Mouse (Mus musculus): Measurements from ENCODE around the gene Syt3.

The Syt3 gene

DNA sequence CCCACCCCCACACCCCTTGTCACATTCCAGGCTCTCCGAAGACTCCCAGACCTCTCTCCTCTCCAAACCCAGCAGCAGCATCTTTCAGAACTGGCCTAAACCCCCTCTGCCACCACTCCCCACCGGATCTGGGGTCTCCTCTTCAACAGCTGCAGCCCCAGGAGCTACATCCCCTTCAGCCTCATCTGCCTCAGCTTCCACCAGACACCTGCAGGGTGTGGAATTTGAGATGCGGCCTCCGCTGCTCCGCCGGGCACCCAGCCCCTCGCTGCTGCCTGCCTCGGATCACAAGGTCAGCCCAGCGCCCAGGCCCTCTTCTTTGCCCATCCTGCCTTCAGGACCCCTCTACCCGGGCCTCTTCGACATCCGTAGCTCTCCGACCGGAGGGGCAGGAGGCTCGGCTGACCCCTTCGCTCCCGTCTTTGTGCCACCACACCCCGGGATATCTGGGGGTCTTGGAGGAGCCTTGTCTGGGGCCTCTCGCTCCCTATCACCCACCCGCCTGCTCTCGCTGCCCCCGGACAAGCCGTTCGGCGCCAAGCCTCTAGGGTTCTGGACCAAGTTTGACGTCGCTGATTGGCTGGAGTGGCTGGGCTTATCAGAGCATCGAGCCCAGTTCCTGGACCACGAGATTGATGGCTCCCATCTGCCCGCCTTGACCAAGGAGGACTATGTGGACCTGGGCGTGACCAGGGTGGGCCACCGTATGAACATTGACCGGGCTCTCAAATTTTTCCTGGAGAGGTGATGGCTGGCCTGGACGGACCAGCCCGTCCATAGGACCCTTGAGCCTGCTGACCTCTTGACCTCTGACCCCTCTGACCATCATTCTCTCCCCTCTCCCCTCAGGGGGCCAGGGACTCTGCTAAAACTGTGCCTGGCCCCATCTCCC is 27.1 kb upstream of the Syt3 start:
- no peak for DNase-seq (ENCODE audit: low read depth, low spot score)

DNA sequence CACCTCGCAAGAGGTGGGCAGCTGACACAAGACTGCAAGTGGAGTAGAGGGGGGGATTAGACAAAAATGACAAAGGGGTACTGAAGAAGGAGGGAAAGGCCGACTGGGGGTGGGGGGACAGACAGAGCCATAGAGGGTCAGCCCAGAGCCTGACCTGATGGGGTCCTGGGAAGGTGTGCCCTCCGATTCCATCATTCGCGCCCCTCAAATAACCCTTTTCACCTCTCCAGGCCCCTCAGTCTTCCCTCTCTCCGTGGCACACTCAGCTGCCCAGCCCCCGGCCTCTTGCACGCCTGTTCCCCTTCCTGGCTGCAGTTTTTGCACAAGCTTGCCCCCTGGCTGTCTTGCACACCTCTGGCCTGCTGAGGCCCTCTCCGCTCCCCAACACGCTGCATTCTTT is 26.4 kb upstream of the Syt3 start:
- DNase-seq (ENCODE audit: low read depth, low spot score) = no peak

DNA sequence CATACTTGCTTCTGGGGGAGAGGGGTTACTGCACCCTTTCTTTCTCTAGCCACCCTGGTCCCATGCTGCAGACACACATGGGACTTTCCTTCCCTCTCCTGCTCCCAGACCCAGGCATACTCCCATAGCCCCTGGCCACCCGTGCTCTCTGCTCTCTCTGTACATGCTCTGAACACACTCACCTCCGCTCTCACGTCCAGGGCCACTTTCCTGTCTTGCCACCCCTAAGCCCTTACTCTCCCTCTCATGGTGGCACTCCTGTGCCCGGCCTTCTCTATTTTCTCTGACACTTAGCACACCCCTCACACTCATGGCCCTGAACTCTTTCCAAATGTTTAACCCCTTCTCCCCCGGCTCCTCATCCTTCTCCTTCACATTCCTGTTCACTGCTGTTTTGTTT is 25.9 kb upstream of the Syt3 start:
- DNase-seq (ENCODE audit: low read depth, low spot score) = no peak

DNA sequence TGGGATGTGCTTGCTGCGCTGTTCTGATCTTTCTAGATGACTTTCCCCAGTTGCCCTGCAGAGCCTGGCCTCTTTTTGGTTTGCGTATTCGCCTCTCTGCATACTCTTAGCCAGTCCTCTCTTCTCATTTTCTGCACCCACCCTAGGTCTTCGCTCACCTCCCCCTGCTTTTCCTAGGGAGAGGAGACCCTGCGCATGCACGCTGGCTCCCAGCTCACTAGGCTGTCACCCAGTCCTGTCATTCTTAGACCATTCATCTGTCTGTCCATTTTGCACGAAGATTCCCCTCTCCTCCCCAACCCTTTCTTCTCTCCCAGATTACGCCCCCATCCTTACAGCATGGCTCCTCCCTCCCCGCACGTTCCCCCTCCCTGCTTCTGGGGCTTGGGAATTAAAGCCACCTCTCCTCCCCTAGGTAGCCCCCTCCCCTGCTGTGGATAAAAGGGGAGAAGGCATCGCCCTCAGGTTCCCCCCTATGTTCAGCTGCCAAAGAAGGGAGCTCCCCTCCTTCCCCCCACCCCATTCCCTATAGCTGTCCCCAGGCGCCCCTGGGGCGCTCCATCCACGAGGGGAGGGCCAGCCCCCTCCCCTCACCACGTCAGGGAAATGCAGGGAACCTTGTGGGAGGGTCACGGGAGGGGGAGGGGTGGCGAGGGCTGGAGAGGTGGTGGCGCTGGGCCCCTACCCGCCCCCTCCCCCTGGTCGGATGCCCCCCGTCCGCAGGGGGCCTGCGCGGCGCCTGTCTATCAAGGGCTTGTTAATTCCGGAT is 24.8 kb upstream of the Syt3 start:
- DNase-seq (ENCODE audit: low read depth, low spot score) = peak; percentile 20

DNA sequence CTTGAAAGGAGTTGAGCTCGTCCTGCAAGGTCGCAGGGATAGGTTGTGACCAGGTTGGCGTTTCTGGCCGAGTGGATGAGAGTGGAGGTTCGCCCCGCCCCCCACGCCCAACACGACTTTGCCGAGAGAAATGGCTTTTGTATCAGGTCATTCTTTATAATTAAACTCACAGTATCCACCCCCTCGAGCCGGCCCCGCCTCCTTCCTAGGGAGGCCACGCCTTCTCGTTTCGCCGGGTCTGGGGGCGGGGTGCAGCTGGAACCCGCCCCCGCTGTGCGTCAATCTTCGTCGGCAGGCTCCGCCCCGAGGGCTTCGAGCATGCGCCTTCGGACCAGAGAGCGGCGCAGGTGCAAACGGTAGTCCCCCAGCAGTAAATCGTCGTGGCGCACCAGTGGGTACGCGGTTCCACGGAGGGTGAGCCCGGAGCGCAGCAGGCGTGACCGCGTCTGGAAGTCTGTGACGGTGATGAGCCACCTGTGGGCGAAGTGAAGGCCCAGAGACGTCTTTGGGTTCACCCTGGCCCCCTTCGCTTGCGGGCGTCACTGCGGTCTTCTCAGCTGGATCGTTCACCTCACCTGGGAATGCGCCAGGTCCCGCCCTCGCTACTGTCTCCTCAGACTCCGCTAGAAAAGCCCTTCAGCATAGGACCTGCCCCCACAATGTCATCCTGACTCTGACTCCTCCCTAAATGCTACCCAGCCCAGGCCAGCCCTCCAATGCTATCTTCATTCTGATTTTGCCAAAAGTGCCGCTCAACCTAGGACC is 23.8 kb upstream of the Syt3 start:
- peak; percentile 94 for DNase-seq (ENCODE audit: low read depth, low spot score)

DNA sequence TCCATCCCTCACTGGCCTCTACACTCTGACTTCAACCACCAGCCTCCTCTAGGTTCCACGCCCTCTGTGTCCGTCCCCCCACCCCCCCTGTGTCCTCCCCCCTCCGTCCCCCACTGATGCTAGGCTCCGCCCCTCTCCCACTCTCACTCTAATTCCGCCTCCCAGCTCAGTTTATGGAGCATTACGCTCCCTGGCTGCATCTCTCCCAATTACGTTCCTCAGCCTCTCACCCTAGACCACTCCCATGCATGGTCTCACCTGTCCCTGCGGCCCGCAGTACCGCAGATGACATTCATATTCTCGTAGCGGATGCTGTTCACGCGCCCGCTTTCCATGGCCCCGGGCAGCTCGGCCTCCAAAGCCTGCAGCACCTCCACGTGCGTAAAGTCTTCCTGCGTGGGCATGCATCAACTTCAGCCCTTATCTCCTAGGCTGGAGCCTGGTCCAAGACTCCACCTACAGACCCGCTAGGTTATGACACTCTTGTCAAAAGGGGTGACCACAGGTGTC is 23.1 kb upstream of the Syt3 start:
- DNase-seq (ENCODE audit: low read depth, low spot score) = peak; percentile 37

DNA sequence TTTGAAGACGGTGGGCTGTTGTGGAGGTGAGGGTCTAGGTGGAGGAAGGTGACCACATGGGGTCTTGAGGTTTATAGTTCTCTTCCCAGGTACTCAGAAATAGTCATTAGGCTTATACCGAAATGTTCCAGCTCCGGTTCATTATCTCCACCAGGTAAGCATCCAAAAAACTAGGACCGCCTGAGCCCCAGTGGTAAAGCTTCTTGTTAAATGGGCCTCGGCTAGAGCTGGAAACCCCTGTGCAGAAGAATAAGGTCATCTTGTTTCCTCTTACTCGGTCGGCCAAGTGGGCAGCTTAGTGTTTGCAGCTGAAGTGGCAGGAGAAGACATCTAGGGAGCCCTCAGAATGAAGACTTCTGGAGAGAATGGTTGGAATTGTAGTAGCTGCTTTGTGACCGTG is 11.2 kb upstream of the Syt3 start:
- DNase-seq (ENCODE audit: low read depth, low spot score) = no peak

DNA sequence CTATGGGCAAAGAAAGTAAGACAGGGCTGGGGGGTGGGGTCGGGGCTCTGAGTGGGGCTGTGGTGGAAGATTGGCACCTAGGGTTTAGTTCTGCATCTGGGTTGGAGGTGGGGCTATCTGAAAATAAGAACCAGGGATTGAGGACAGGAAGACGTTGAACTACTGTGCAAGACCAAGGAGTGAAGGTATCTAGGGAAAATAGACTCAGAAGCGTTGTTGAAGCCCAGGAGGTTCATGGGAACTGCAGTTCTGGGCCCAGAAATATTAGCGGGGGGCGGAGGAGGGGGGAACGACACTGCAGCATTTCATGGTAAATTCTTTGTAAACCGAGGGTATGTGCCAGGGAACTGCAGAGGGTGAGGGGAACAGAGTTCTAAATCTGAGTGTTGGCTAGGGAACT is 10.4 kb upstream of the Syt3 start:
- DNase-seq (ENCODE audit: low read depth, low spot score) = no peak

DNA sequence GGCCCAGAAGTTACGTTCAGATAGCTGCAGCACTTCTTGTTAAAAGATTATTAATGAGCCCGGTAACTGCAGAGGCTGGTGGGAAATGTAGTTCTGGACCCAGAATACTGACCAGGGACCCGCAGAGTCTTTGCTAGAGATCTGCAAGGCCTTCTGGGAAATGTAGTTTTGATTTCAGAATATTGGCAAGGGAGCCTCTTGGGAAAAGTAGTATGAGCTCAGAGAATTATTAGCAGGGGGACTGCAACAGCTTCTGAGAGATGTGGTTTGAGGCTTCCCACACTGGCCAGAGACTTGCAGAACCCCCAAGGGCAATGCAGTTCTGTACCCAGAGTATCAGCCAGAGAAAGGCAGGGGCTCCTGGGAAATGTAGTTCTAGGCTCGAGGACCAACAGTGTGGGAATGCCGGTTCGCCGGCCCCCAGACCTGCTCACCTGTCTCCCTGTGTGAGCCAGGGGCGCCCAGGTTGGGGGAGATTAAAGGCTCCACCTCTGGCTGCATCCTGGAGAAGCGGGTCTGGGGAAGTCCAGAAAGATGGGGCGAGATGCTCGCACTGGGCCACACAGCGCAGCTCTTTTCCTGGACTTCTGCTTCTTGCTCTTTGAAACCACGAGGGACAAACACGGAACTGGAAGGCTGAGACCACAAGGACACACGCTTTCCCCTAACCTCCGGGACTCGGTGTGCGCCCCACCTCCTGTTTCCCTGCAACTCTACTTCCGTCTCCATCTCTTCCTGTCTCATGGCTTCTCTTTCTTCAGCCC is 9.8 kb upstream of the Syt3 start:
- DNase-seq (ENCODE audit: low read depth, low spot score) = peak; percentile 87

DNA sequence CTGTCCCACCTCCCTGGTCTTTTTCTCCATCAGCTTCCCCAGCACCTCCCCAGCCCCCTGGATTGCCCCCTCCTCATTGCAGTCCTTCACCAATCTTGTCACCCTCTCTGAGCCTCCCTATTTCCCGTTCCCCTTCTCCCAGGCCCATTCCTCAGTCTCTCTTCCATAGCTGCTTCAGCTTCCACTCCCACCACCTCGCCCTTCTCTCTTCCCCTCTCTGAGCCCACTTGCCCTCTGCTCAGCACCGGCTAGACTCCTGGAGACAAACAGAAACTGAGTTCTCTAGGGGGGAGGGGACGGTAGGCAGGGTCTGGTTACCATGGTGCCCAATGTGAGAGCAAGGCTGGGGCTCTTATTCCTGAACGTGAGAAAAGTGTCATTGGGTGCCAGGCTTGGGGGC is 9.1 kb upstream of the Syt3 start:
- DNase-seq (ENCODE audit: low read depth, low spot score) = no peak

DNA sequence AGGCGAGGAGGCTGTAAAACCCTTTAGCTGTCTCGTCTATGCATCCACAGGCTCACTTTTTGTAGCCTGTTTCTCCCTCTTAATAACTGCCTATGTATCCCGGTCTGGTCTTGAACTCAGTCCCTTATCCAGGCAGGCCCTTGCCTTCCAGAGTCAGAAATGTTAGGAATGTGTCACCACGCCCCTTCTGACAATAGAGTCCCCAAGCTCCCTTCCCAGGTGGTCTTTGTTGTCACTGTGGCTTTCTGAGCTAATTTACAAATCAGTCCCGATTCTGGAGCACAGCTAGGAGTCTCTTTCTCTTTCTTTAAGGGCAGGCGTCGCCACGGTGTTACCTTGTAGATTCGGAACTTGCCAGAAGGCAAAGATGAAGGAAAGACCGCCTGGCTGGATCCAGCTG is 8.7 kb upstream of the Syt3 start:
- DNase-seq (ENCODE audit: low read depth, low spot score) = no peak

DNA sequence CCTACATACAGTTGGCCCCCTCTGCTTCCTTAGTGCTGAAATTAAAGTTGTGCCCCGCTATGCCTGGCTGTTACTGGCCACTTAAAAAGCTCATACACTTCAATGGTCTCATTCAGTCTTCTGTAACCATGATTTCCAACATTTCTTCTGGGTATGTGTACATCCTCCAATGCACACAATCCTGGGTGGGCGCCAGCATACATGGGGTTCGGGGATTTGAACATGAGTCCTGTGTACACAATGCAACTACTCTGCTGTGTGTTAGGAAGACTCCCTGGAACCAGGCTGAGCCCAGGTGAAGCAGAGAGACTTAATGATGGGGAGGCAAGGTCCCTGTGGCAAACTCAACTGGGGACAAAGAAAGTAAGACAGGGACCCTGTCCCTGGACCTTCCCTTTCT is 8.1 kb upstream of the Syt3 start:
- no peak for DNase-seq (ENCODE audit: low read depth, low spot score)

DNA sequence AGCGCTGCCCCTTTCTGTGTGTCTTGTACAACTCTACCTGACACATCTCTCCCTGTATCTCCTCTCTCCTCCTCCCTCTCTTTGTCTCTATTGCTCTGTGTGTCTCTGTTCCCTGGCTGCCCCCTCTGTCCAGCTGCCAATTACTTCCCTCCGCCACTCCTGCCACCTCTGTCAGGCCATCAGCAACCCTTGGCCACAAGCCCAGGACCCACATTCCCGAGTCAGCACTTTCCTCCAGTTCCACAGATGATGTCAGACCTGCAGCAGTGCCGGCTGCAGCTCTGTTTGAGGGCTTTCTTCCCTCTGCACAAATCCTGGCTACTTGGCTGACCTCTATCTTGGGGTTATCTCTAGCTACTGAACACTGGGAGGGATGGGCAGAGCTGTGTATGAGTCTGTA is 5.6 kb upstream of the Syt3 start:
- no peak for DNase-seq (ENCODE audit: low read depth, low spot score)

DNA sequence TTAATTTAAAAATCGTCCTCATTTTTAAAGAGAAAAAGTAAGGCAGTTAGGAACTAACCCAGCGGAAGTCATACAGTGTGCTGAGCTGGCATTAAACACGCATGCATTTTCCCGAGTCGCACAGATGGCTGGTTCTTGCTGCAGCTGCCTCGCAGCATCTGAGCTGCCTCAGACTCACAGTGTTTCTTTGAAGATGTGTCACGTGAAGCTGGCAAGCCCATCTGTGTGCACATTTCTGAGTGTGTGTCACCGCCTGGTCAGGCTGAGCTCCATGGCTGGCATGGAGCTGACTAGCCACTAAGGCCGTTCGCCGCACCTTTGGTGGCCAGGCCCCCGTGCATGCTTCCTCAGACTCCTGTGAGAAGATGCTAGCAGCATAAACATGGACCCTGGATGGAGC is 1.4 kb upstream of the Syt3 start:
- no peak for DNase-seq (ENCODE audit: low read depth, low spot score)

DNA sequence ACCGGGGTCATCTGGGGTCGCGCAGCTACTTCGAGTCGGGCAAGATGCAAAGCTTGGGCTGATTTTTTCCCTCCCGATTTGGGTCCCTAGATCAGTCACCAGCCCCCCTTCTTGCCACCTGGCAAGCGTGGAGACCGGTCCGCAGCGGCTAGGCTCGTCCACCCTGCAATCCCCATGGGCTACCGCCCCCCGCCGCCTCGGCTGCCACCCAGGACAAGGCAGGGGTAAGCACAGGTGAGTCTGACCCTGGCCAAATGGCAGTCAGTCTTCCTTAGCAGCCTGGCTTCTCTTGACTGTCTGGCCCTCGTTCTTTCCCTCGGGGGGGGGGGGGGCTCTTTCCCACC is 786 bp downstream of the Syt3 start:
- no peak for DNase-seq (ENCODE audit: low read depth, low spot score)

DNA sequence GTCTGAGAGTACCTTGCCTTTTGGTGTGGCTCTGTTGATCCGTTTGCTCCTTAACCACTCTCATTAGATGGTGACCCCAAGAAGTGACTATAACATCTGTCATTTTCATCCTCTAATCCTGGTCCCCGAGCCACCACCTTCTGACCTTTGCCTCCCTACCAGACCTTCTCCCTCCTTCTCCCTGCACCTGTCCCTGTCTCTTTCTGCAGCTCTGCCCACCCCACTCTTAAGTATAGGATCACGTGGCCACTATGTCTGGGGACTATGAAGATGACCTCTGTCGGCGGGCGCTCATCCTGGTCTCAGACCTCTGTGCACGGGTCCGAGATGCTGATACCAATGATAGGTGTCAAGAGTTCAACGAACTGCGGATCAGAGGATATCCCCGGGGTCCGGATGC is 1.8 kb downstream of the Syt3 start, which contains the start of gene 1700008O03Rik:
Gene 1700008O03Rik, minus strand, starts transcription at position 101 of the 400 bp plus-strand sequence.
- DNase-seq (ENCODE audit: low read depth, low spot score) = no peak

DNA sequence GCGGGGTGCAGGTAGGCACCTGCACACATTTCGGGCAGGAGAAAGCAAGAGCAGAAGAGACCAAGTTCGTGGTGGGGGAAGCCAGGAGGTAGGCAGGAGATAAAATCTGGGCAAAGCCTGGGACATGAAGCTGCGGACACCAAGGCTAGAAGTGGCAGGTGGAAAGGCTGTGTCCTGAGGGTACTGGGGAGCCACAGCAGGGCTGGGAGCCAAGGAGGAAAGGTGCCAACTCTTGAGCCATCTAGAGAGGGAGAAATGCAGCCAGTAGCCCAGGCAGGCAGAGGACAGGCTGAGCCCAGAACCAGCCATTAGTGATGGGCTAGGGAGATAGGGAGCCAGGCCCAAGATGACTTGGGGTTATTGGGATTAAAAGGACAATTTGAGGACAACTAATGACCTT is 7.9 kb downstream of the Syt3 start:
- DNase-seq (ENCODE audit: low read depth, low spot score) = no peak

DNA sequence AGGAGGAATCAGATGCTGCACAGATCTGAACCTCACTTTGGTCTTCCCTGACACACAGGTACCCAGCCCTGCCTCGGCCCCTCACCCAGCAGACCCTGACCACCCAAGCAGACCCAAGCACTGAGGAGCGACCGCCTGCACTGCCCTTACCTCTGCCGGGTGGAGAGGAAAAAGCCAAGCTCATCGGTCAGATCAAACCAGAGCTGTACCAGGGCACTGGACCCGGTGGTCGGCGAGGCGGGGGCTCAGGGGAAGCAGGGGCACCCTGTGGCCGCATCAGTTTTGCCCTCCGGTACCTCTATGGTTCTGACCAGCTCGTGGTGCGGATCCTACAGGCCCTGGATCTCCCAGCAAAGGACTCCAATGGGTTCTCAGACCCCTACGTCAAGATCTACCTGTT is 8.4 kb downstream of the Syt3 start:
- no peak for DNase-seq (ENCODE audit: low read depth, low spot score)

DNA sequence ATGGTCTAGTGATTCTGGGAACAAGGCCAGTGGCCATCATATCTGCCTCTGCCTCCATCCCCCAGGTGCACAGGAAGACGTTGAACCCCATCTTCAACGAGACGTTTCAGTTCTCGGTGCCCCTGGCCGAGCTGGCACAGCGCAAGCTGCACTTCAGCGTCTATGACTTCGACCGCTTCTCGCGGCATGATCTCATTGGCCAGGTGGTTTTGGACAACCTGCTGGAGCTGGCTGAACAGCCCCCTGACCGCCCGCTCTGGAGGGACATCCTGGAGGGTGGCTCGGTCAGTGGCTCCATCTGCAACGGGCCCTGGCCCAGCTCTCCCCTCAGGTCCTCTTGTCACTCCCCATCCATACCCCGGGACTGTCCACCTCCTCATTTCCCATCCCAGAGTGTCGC is 9.4 kb downstream of the Syt3 start:
- no peak for DNase-seq (ENCODE audit: low read depth, low spot score)

DNA sequence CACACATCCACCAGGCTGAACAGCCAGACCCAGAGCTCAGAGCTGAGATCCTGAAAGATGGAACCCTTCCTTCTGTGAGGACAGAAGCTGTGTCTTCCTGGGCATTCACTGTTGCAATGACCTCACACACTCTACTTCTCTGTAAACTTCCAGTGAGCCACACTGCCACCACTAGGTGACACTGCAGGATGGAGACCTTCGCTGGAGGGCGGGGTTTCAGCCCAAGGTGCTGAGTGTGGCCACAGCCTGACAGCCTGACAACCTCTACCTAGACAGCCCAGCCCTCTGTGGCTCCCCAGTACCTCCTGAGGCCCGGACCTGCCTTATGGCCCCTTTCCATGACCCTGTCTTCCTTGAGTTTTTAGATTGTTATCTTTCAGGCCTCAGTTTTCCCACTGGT is 14.7 kb downstream of the Syt3 start:
- DNase-seq (ENCODE audit: low read depth, low spot score) = peak; percentile 85

DNA sequence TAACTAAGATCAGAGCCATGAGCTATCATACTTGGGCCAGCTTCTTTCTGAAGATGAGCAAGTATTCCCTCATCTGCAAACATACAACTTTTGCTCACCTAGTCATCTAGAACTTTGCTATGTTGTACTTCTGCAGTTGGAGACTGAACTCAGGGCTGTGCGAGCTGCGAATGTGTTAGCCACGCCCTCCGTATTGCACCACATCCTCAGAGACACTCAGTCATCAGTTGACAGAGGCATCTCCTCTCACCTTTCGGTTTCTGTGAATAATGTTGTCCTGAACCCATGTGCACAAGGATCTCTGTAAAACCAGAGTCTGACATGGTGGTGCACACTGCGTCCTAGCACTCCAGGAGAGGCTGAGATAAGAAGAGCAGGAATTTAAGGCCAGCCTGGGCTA is 17.8 kb downstream of the Syt3 start:
- peak; percentile 65 for DNase-seq (ENCODE audit: low read depth, low spot score)
